In the genomic region with DNA sequence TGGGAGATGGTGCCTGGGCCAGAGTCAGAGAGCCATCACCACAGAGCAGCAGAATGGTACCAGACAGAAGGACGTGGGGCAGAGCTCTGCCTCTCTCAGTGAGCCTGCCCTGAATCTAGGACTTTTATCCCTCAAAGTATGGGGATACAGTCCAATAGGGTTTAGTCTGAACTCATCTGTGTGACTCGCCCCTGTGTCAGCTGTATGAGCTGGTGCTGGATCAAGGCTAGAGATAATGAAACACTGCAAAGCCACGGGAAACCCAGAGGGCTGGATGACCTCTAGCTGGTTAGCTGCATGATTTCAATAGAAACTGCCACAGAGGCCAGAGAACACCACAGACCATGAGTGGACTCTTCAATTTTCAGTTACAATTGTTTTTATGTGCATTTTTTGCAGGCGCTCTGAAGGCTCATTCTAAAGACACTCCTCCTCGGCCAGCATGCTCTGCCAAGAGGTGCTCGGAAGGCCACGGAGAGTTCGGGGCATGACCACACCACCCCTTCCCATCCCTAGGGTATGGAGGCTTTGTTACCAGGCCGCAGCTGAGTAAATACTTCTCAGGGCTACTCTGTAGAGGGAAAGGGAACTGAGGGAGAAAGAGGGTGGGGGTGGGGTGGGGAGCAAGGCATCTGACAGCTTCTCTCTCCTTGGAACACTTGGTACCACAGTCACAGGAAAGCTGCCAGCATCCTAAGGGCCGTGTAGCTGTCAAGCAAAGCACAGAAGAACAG, we compare ENCODE assay signal across 8 mouse cellular contexts. TPM values are rescaled to one million over a fixed set of nuclear protein-coding genes. Genes with fewer than 3 reads are reported as not detected.
DNase-seq lines count a peak whose midpoint lies in the region; ATAC-seq and TF ChIP-seq lines count a peak whose summit lies in the region.

No protein-coding gene starts in this region.

- peak overlapping the region; percentile 26; the same call in 1 of the 2 replicates for H3K27ac ChIP-seq in forebrain, embryonic 11.5 days (ENCODE audit: low read depth, low read length)
- no peak overlapping the region for H3K27ac ChIP-seq in forebrain, postnatal 0 days (ENCODE audit: low read depth, low read length)
- peak overlapping the region; percentile 31; the same call in 1 of the 2 replicates for H3K27ac ChIP-seq in forebrain, embryonic 13.5 days
- H3K27ac ChIP-seq in midbrain, embryonic 12.5 days (replicated peaks) = peak overlapping the region; percentile 67

- DNase-seq in forebrain, embryonic 11.5 days (ENCODE audit: low spot score) = no peak
- DNase-seq in forebrain, postnatal 0 days = no peak
- peak; percentile 84 for DNase-seq in Muller cell, postnatal 12 days (ENCODE audit: inconsistent ontology term)
- DNase-seq in cerebellum, adult 11 months = no peak
- no peak for DNase-seq in cerebellum, postnatal 25 days
- no peak for DNase-seq in thymus, postnatal 4 days

- H3K9ac ChIP-seq in forebrain, embryonic 11.5 days (ENCODE audit: low read length) = no peak overlapping the region
- H3K9ac ChIP-seq in forebrain, postnatal 0 days = no peak overlapping the region
- no peak overlapping the region for H3K9ac ChIP-seq in forebrain, embryonic 13.5 days
- H3K9ac ChIP-seq in midbrain, embryonic 12.5 days (replicated peaks) = no peak overlapping the region

- H3K9me3 ChIP-seq in forebrain, embryonic 11.5 days (ENCODE audit: control insufficient read depth, low read length) = no peaks in the 10 kb centered on the region
- H3K9me3 ChIP-seq in forebrain, postnatal 0 days (ENCODE audit: low read length) = no peaks in the 10 kb centered on the region
- no peaks in the 10 kb centered on the region for H3K9me3 ChIP-seq in forebrain, embryonic 13.5 days (replicated peaks)
- H3K9me3 ChIP-seq in midbrain, embryonic 12.5 days = no peaks in the 10 kb centered on the region

- 0 out of 2 replicates have a peak, but pooled peaks cover 4% of the 10 kb centered on the region for H3K4me1 ChIP-seq in forebrain, embryonic 11.5 days (replicated peaks; ENCODE audit: control insufficient read depth, insufficient read depth, low read length)
- no peaks in the 10 kb centered on the region for H3K4me1 ChIP-seq in forebrain, postnatal 0 days (ENCODE audit: insufficient read depth)
- H3K4me1 ChIP-seq in forebrain, embryonic 13.5 days = peaks cover 8% of the 10 kb centered on the region; the same call in 1 of the 2 replicates
- H3K4me1 ChIP-seq in midbrain, embryonic 12.5 days = peaks cover 11% of the 10 kb centered on the region

- no peak overlapping the region for H3K4me2 ChIP-seq in forebrain, embryonic 11.5 days (ENCODE audit: low read depth, low read length, severe bottlenecking)
- H3K4me2 ChIP-seq in forebrain, postnatal 0 days (ENCODE audit: low read depth) = no peak overlapping the region
- no peak overlapping the region for H3K4me2 ChIP-seq in forebrain, embryonic 13.5 days
- no peak overlapping the region for H3K4me2 ChIP-seq in midbrain, embryonic 12.5 days (replicated peaks)

- no peaks in the 10 kb centered on the region for H3K36me3 ChIP-seq in forebrain, embryonic 11.5 days (ENCODE audit: control insufficient read depth, insufficient read depth, low read length)
- no peaks in the 10 kb centered on the region for H3K36me3 ChIP-seq in forebrain, postnatal 0 days (ENCODE audit: insufficient read depth)
- peaks cover 2% of the 10 kb centered on the region; the same call in 1 of the 2 replicates for H3K36me3 ChIP-seq in forebrain, embryonic 13.5 days (ENCODE audit: poor library complexity, severe bottlenecking)
- H3K36me3 ChIP-seq in midbrain, embryonic 12.5 days = no peaks in the 10 kb centered on the region

- H3K27me3 ChIP-seq in forebrain, embryonic 11.5 days (ENCODE audit: control insufficient read depth, insufficient read depth, low read length) = no peaks in the 10 kb centered on the region
- H3K27me3 ChIP-seq in forebrain, postnatal 0 days (ENCODE audit: insufficient read depth, low read length) = no peaks in the 10 kb centered on the region
- H3K27me3 ChIP-seq in forebrain, embryonic 13.5 days = no peaks in the 10 kb centered on the region
- H3K27me3 ChIP-seq in midbrain, embryonic 12.5 days = no peaks in the 10 kb centered on the region

- H3K4me3 ChIP-seq in forebrain, embryonic 11.5 days (ENCODE audit: low read depth, low read length) = no peak overlapping the region
- no peak overlapping the region for H3K4me3 ChIP-seq in forebrain, postnatal 0 days (ENCODE audit: low read depth, low read length)
- no peak overlapping the region for H3K4me3 ChIP-seq in forebrain, embryonic 13.5 days
- H3K4me3 ChIP-seq in midbrain, embryonic 12.5 days = no peak overlapping the region

- no peak for TF ChIP-seq CTCF in forebrain, postnatal 0 days (IDR thresholded peaks at IDR 0.05; ENCODE audit: low read depth)

- no peak; the same call in 1 of the 2 replicates for ATAC-seq in forebrain, embryonic 11.5 days (replicated peaks; ENCODE audit: low FRiP score)
- no peak; the same call in 1 of the 2 replicates for ATAC-seq in forebrain, postnatal 0 days
- ATAC-seq in forebrain, embryonic 13.5 days = no peak
- 0 out of 2 replicates have a peak, but pooled peaks have one; percentile 62 for ATAC-seq in midbrain, embryonic 12.5 days (ENCODE audit: low FRiP score, low read depth)

- WGBS in forebrain, embryonic 11.5 days = 49% methylated on average over 10 of the region's 10 CpGs
- WGBS in forebrain, postnatal 0 days = 42% methylated on average over 10 of the region's 10 CpGs
- WGBS in forebrain, embryonic 13.5 days = 49% methylated on average over 10 of the region's 10 CpGs
- WGBS in midbrain, embryonic 12.5 days = 17% methylated on average over 10 of the region's 10 CpGs

RNA-seq across cellular contexts. Expression of gene Arfgap2, which starts 48.0 kb away (rescaled TPM):
- 84.0 and 89.1 TPM in 2 replicates for polyA plus RNA-seq in forebrain, embryonic 11.5 days (2014; fragmentation: Nextera tagmentation; extraction: Ambion mirVana)
- 44.0 and 59.9 TPM in 2 replicates for total RNA-seq in forebrain, postnatal 0 days (2014; rRNA removed)
- 49.0 and 52.8 TPM in 2 replicates for polyA plus RNA-seq in forebrain, postnatal 0 days (2015; fragmentation: Nextera tagmentation; extraction: Ambion mirVana)
- polyA plus RNA-seq in forebrain, embryonic 13.5 days (2015; fragmentation: Nextera tagmentation; extraction: Ambion mirVana) = 78.4 and 84.3 TPM in 2 replicates
- polyA plus RNA-seq in midbrain, embryonic 12.5 days (2016; fragmentation: Nextera tagmentation; extraction: Ambion mirVana) = 88.6 and 92.2 TPM in 2 replicates

RNA-seq across cellular contexts. Expression of gene Pacsin3, which starts 57.0 kb away (rescaled TPM):
- 28.9 and 34.8 TPM in 2 replicates for polyA plus RNA-seq in forebrain, embryonic 11.5 days (2014; fragmentation: Nextera tagmentation; extraction: Ambion mirVana)
- 20.5 and 21.6 TPM in 2 replicates for total RNA-seq in forebrain, postnatal 0 days (2014; rRNA removed)
- 18.6 and 22.8 TPM in 2 replicates for polyA plus RNA-seq in forebrain, postnatal 0 days (2015; fragmentation: Nextera tagmentation; extraction: Ambion mirVana)
- 23.4 and 26.5 TPM in 2 replicates for polyA plus RNA-seq in forebrain, embryonic 13.5 days (2015; fragmentation: Nextera tagmentation; extraction: Ambion mirVana)
- 29.1 and 31.0 TPM in 2 replicates for polyA plus RNA-seq in midbrain, embryonic 12.5 days (2016; fragmentation: Nextera tagmentation; extraction: Ambion mirVana)
